In the genomic region with DNA sequence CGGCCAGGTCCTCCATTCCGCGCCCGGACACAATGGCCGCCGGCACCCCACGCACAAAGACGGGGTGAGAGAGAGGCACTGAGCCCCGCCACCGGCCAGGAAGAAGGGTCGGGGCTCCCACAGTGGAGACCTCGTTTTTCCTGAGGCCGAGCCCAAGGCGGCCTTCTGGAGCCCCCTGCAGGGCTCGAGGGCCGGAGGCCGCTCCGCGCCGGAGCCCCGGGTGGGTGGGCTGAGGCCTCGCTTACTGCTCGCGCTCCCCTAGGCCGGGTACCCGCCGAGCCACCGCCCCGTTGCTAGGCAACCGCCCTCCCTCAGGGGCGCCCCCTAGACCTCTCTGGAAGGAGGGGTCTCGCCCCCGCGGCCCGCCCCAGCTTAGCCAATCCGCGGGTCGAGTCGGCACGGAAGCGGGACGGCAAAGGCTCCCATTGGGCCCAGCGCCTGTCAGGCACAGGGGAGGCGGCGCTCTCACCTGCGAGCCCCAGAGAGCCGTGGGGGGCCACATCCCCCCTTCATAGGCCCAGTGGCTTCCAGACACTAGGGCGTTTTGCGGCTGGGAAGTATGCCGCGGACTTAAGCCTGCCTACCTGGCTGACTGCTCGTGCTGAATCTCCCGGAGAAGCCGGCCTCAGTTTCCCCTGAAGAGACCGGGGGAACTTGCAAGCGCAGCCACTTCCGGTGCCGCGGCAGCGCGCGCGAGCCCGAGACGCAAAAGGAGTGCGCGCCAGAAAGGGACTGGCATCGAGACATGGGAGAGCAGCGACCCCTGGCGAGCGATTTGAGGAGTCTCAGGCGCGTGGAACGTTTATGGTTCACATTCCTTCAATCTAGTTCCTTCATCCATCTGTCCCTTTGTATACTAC, we compare ENCODE assay signal across 8 mouse cellular contexts. TPM values are rescaled to one million over a fixed set of nuclear protein-coding genes. Genes with fewer than 3 reads are reported as not detected.
DNase-seq lines count a peak whose midpoint lies in the region; ATAC-seq and TF ChIP-seq lines count a peak whose summit lies in the region.

A gene (minus strand): TSS at position 710 of the 860 bp plus-strand sequence.

- peak within 1 kb of the TSS; percentile 76 for H3K4me2 ChIP-seq in lung, embryonic 16.5 days (ENCODE audit: low read depth, low read length)

- TF ChIP-seq POLR2A in MEL (IDR thresholded peaks at IDR 0.05; ENCODE audit: control insufficient read depth in 1 of 2, insufficient read depth in 1 of 2, low read depth in 1 of 2, low read length in 2 of 2, poor library complexity in 1 of 2) = peak in 1 of 2 experiments; percentile 57; a peak in 1 of 4 replicates
- peak; percentile 17; the same call in 1 of the 2 replicates for TF ChIP-seq POLR2A in cerebellum, adult 2 months (IDR thresholded peaks at IDR 0.05; ENCODE audit: borderline replicate concordance, insufficient read depth, low read length)

- TF ChIP-seq EP300 in MEL (IDR thresholded peaks at IDR 0.05; ENCODE audit: low read depth in 1 of 2, low read length in 2 of 2) = peak in 1 of 2 experiments; percentile 32; a peak in 1 of 4 replicates

- no peaks in the 10 kb centered on the region for H3K27me3 ChIP-seq in MEL (ENCODE audit: control insufficient read depth in 1 of 2, insufficient read depth in 2 of 2, low read length in 2 of 2)
- no peaks in the 10 kb centered on the region for H3K27me3 ChIP-seq in cerebellum, adult 2 months (ENCODE audit: control insufficient read depth, insufficient read depth, low read length)
- no peaks in the 10 kb centered on the region for H3K27me3 ChIP-seq in lung, embryonic 16.5 days (ENCODE audit: control insufficient read depth, insufficient read depth, low read depth, low read length)

- H3K36me3 ChIP-seq in MEL (ENCODE audit: control insufficient read depth in 1 of 2, insufficient read depth in 2 of 2, low read length in 2 of 2) = peaks cover 0 to 6% of the 10 kb centered on the region in 2 experiments; a peak in 2 of 4 replicates
- H3K36me3 ChIP-seq in lung, embryonic 16.5 days (ENCODE audit: control insufficient read depth, insufficient read depth, low read length) = no peaks in the 10 kb centered on the region

- H3K9ac ChIP-seq in MEL (ENCODE audit: control insufficient read depth, low read depth, low read length, poor library complexity, severe bottlenecking) = peak within 1 kb of the TSS; percentile 85
- H3K9ac ChIP-seq in lung, embryonic 16.5 days (ENCODE audit: low read length) = peak within 1 kb of the TSS; percentile 93

- DNase-seq in MEL (ENCODE audit: low read depth, low spot score) = peak; percentile 99
- DNase-seq in cerebellum, adult 2 months = peak; percentile 98
- peak; percentile 97 for DNase-seq in forelimb bud, embryonic 11.5 days (ENCODE audit: low read depth, low spot score)
- DNase-seq in layer of hippocampus, adult 9-10 months (ENCODE audit: low spot score) = peak; percentile 94
- DNase-seq in ovary, postnatal 10 days (ENCODE audit: low spot score) = peak; percentile 97
- DNase-seq in thymus, postnatal 10 days (ENCODE audit: low spot score in 2 of 2) = peak; percentile 100

- ATAC-seq in hematopoietic stem cell, adult 5-6 weeks (replicated peaks in 1 of 2; ENCODE audit: insufficient read depth in 1 of 2, low FRiP score in 2 of 2, low TSS enrichment in 1 of 2, low read depth in 1 of 2, poor library complexity in 2 of 2, severe bottlenecking in 2 of 2) = peak; percentile 92 to 94
- peak; percentile 96 for ATAC-seq in lung, embryonic 16.5 days (ENCODE audit: low read depth)

- 0 out of 4 replicates have a peak, but pooled peaks cover 0 to 3% of the 10 kb centered on the region in 2 experiments for H3K4me1 ChIP-seq in MEL (ENCODE audit: control insufficient read depth in 1 of 2, insufficient read depth in 2 of 2, low read length in 2 of 2)
- no peaks in the 10 kb centered on the region; the same call in 1 of the 2 replicates for H3K4me1 ChIP-seq in cerebellum, adult 2 months (ENCODE audit: control insufficient read depth, insufficient read depth, low read length)
- peaks cover 30% of the 10 kb centered on the region for H3K4me1 ChIP-seq in lung, embryonic 16.5 days (replicated peaks; ENCODE audit: control insufficient read depth, insufficient read depth, low read length)

- peak within 1 kb of the TSS; percentile 77 for H3K27ac ChIP-seq in MEL (ENCODE audit: control insufficient read depth, low read depth, low read length)
- H3K27ac ChIP-seq in cerebellum, adult 2 months (ENCODE audit: insufficient read depth, low read length) = peak within 1 kb of the TSS; percentile 96
- peak within 1 kb of the TSS; percentile 99 for H3K27ac ChIP-seq in lung, embryonic 16.5 days (ENCODE audit: low read length)

- no peaks in the 10 kb centered on the region for H3K9me3 ChIP-seq in MEL (replicated peaks; ENCODE audit: insufficient read depth, low read length)
- H3K9me3 ChIP-seq in lung, embryonic 16.5 days (ENCODE audit: control insufficient read depth, low read length) = no peaks in the 10 kb centered on the region

- under 1% methylated on average over 74 of the region's 74 CpGs for WGBS in cerebellum, adult 2 months
- under 1% methylated on average over 70 of the region's 74 CpGs for WGBS in lung, embryonic 16.5 days

- peak; percentile 18 for TF ChIP-seq RAD21 in MEL (IDR thresholded peaks at IDR 0.05; ENCODE audit: low read depth, low read length)

- H3K79me2 ChIP-seq in MEL (ENCODE audit: control insufficient read depth, insufficient read depth, low read length, poor library complexity) = no peaks in the 10 kb centered on the region; the same call in 1 of the 2 replicates

- H3K4me3 ChIP-seq in MEL (ENCODE audit: control insufficient read depth in 1 of 2, insufficient read depth in 1 of 2, low read depth in 2 of 2, low read length in 2 of 2) = peak within 1 kb of the TSS; percentile 83 to 91
- H3K4me3 ChIP-seq in cerebellum, adult 2 months (replicated peaks; ENCODE audit: insufficient read depth, low read depth, low read length) = peak within 1 kb of the TSS; percentile 69
- peak within 1 kb of the TSS; percentile 74 for H3K4me3 ChIP-seq in lung, embryonic 16.5 days (ENCODE audit: low read length)

- peak; percentile 28 to 98 (median 79) for TF ChIP-seq CTCF in MEL (IDR thresholded peaks at IDR 0.05 in 2 of 3, conservative IDR thresholded peaks at IDR 0.05 in 1 of 3; ENCODE audit: control insufficient read depth in 1 of 3, insufficient read depth in 1 of 3, low read depth in 2 of 3, low read length in 3 of 3, poor library complexity in 1 of 3, severe bottlenecking in 1 of 3)
- TF ChIP-seq CTCF in cerebellum, adult 2 months (IDR thresholded peaks at IDR 0.05; ENCODE audit: borderline replicate concordance, insufficient read depth, low read depth, low read length) = peak; percentile 98

TF ChIP-seq in MEL, 35 proteins besides CTCF, POLR2A, EP300 and RAD21 (continues in another document):
- TF ChIP-seq UBTF (IDR thresholded peaks at IDR 0.05; ENCODE audit: borderline replicate concordance, insufficient read depth, low read depth, low read length) = no peak
- TF ChIP-seq MEF2A (IDR thresholded peaks at IDR 0.05; ENCODE audit: extremely low read depth, insufficient replicate concordance, low read depth, low read length, poor library complexity, severe bottlenecking) = no peak
- peak; percentile 99 for TF ChIP-seq ZC3H11A (IDR thresholded peaks at IDR 0.05; ENCODE audit: low read depth, low read length)
- TF ChIP-seq SMC3 (IDR thresholded peaks at IDR 0.05; ENCODE audit: low read depth, low read length) = peak; percentile 100
- TF ChIP-seq KAT2A (conservative IDR thresholded peaks at IDR 0.05; ENCODE audit: low read depth, low read length) = no peak; the same call in 1 of the 2 replicates
- no peak; the same call in 1 of the 2 replicates for TF ChIP-seq NELFE (IDR thresholded peaks at IDR 0.05; ENCODE audit: low read depth, low read length)
- no peak for TF ChIP-seq GATA1 (IDR thresholded peaks at IDR 0.05; ENCODE audit: low read depth, low read length)
- TF ChIP-seq CHD2 (IDR thresholded peaks at IDR 0.05; ENCODE audit: low read length) = peak; percentile 48; the same call in 1 of the 2 replicates
- TF ChIP-seq POLR2AphosphoS5 (IDR thresholded peaks at IDR 0.05; ENCODE audit: borderline replicate concordance, low read depth, low read length) = no peak
- peak; percentile 82 for TF ChIP-seq MAX (IDR thresholded peaks at IDR 0.05; ENCODE audit: low read length)
- no peak for TF ChIP-seq MAFK (IDR thresholded peaks at IDR 0.05; ENCODE audit: borderline replicate concordance, low read depth, low read length)
- TF ChIP-seq TBP (IDR thresholded peaks at IDR 0.05; ENCODE audit: low read depth, low read length) = no peak
- TF ChIP-seq SIN3A (IDR thresholded peaks at IDR 0.05; ENCODE audit: low read length) = peak; percentile 76
- TF ChIP-seq E2F4 (IDR thresholded peaks at IDR 0.05; ENCODE audit: borderline replicate concordance, low read depth, low read length) = peak; percentile 83; the same call in 1 of the 2 replicates
- 0 out of 2 replicates have a peak, but pooled peaks have one; percentile 12 for TF ChIP-seq USF1 (IDR thresholded peaks at IDR 0.05; ENCODE audit: low read depth, low read length)
- peak; percentile 80 for TF ChIP-seq ELF1 (IDR thresholded peaks at IDR 0.05; ENCODE audit: low read depth, low read length)
- peak; percentile 20; the same call in 1 of the 2 replicates for TF ChIP-seq ZMIZ1 (IDR thresholded peaks at IDR 0.05; ENCODE audit: low read depth, low read length)
- peak; percentile 75 for TF ChIP-seq HCFC1 (IDR thresholded peaks at IDR 0.05; ENCODE audit: low read depth, low read length)
- peak; percentile 43; the same call in 1 of the 2 replicates for TF ChIP-seq NRF1 (IDR thresholded peaks at IDR 0.05; ENCODE audit: insufficient read depth, low read depth, low read length, poor library complexity, severe bottlenecking)
- 0 out of 2 replicates have a peak, but pooled peaks have one; percentile 27 for TF ChIP-seq ETS1 (IDR thresholded peaks at IDR 0.05; ENCODE audit: low read depth, low read length)
- TF ChIP-seq JUND (IDR thresholded peaks at IDR 0.05; ENCODE audit: low read depth, low read length) = no peak
- TF ChIP-seq MYB (IDR thresholded peaks at IDR 0.05; ENCODE audit: low read depth, low read length) = no peak; the same call in 1 of the 2 replicates
- peak; percentile 77 for TF ChIP-seq MXI1 (IDR thresholded peaks at IDR 0.05; ENCODE audit: low read depth, low read length)
- peak; percentile 83; the same call in 1 of the 2 replicates for TF ChIP-seq MAZ (IDR thresholded peaks at IDR 0.05; ENCODE audit: low read depth, low read length)
- peak; percentile 30; the same call in 1 of the 2 replicates for TF ChIP-seq BHLHE40 (IDR thresholded peaks at IDR 0.05; ENCODE audit: borderline replicate concordance, low read depth, low read length)

RNA-seq across cellular contexts. Expression of the gene that starts here (rescaled TPM):
- total RNA-seq in MEL (2012; rRNA removed) = 4.8 and 6.5 TPM in 2 replicates
- 10 to 100 TPM in 1 of 2 experiments, not detected in 1; 23.9 TPM for polyA plus RNA-seq in MEL (2012; ENCODE audit: insufficient read depth in 1 of 2, insufficient read length in 2 of 2, low read depth in 1 of 2, low replicate concordance in 2 of 2, missing spikeins in 1 of 2)
- 141 and 142 TPM in 2 replicates for polyA plus RNA-seq in cerebellum, adult 2 months (2012; rRNA removed)
- 11.2 and 11.6 TPM in 2 replicates for total RNA-seq in hematopoietic stem cell, adult 5-6 weeks (2017)
- polyA plus RNA-seq in lung, embryonic 16.5 days (2015; fragmentation: Nextera tagmentation; extraction: Ambion mirVana) = 120 and 121 TPM in 2 replicates

Comparison
In these comparisons a context has a peak if more than half of its experiments do, and no peak if none do; other contexts are left out.
1. Peak in every context shown above with its lines: DNase-seq, ATAC-seq, H3K4me3 ChIP-seq and H3K27ac ChIP-seq.